Mouse (Mus musculus) adrenal gland, postnatal 14 days (tissue): Measurements from ENCODE around the gene Upf1. TPM values are rescaled to one million over a fixed set of nuclear protein-coding genes. Genes with fewer than 3 reads are reported as not detected.

ENCODE experiments used
- total RNA-seq: library from RNA; stranded (reverse); gene quantifications from 2 replicates; pipeline ENCODE4 v1.2.3, GENCODE M21; 2021

Gene Upf1
- total RNA-seq, 1 experiment from 2014 or later: 64.0 TPM

Other genes starting within 250 kb of the Upf1 start
- 0.41 and 0.67 TPM in 2 replicates for gene Ncan, start 232.4 kb downstream of the Upf1 start, total RNA-seq
- gene Nr2c2ap, start 221.9 kb downstream of the Upf1 start, total RNA-seq: 15.0 and 18.4 TPM in 2 replicates
- 16.9 and 18.8 TPM in 2 replicates for gene Rfxank, start 214.1 kb downstream of the Upf1 start, total RNA-seq
- gene Borcs8, start 213.8 kb downstream of the Upf1 start, total RNA-seq: 49.2 and 50.5 TPM in 2 replicates
- gene Mef2b, start 213.6 kb downstream of the Upf1 start, total RNA-seq: 0.41 and 0.56 TPM in 2 replicates
- 48.9 and 50.7 TPM in 2 replicates for gene Tmem161a, start 180.9 kb downstream of the Upf1 start, total RNA-seq
- 132 and 144 TPM in 2 replicates for gene Slc25a42, start 141.0 kb downstream of the Upf1 start, total RNA-seq
- gene Sugp2, start 119.1 kb downstream of the Upf1 start, total RNA-seq: 30.9 and 31.5 TPM in 2 replicates
- gene Armc6, start 118.8 kb downstream of the Upf1 start, total RNA-seq: 11.3 and 13.4 TPM in 2 replicates
- 21.3 and 25.0 TPM in 2 replicates for gene Homer3, start 70.5 kb downstream of the Upf1 start, total RNA-seq
- 49.2 and 71.3 TPM in 2 replicates for gene Ddx49, start 50.8 kb downstream of the Upf1 start, total RNA-seq
- gene Cope, start 50.8 kb downstream of the Upf1 start, total RNA-seq: 215 and 222 TPM in 2 replicates
- 1.9 and 2.9 TPM in 2 replicates for gene Cers1, start 37.5 kb downstream of the Upf1 start, total RNA-seq
- 0.41 and 1.2 TPM in 2 replicates for gene Gdf1, start 23.5 kb downstream of the Upf1 start, total RNA-seq
- gene Comp, start 20.3 kb upstream of the Upf1 start, total RNA-seq: 1.4 TPM in 1 of 2 replicates, not detected in the other
- 19.4 and 20.6 TPM in 2 replicates for gene Crtc1, start 86.3 kb upstream of the Upf1 start, total RNA-seq
- gene Klhl26, start 123.7 kb upstream of the Upf1 start, total RNA-seq: 15.7 and 16.3 TPM in 2 replicates
- gene Tmem59l, start 134.1 kb upstream of the Upf1 start, total RNA-seq: 4.6 and 5.6 TPM in 2 replicates
- not detected in 2 replicates for gene Crlf1, start 139.9 kb upstream of the Upf1 start, total RNA-seq
- gene Rex1bd, start 153.5 kb upstream of the Upf1 start, total RNA-seq: 116 and 123 TPM in 2 replicates
- 1,600 and 1,776 TPM in 2 replicates for gene Uba52, start 157.5 kb upstream of the Upf1 start, total RNA-seq
- 235 and 252 TPM in 2 replicates for gene Fkbp8, start 174.4 kb upstream of the Upf1 start, total RNA-seq
- 78.9 and 83.1 TPM in 2 replicates for gene Kxd1, start 174.7 kb upstream of the Upf1 start, total RNA-seq
- gene Ell, start 186.2 kb upstream of the Upf1 start, total RNA-seq: 22.4 and 22.9 TPM in 2 replicates
- 77.2 and 84.7 TPM in 2 replicates for gene Isyna1, start 241.1 kb upstream of the Upf1 start, total RNA-seq